In genomic region chr7:133088830-133089261, GRCm38 (mm10) we compare ENCODE assay signal across 10 mouse cellular contexts. TPM values are rescaled to one million over a fixed set of nuclear protein-coding genes. Genes with fewer than 3 reads are reported as not detected.
A peak's percentile ranks its signal among the peaks of the same experiment; 100 is the strongest.
DNase-seq lines count a peak whose midpoint lies in the region; ATAC-seq lines count a peak whose summit lies in the region.
"Had no signal": no experiment of that assay in that cellular context is flagged by ENCODE, and none has a peak within 500 bp of the region (broad histone marks: within the 10 kb centered on the region; RNA-seq: fewer than 3 reads in every experiment).

No protein-coding gene starts in this region.

- DNase-seq in midbrain, embryonic 10.5 days (ENCODE audit: low spot score), result no peak
- no peak for DNase-seq in midbrain, embryonic 11.5 days (ENCODE audit: low spot score, missing footprints)
- DNase-seq in fibroblast of lung, adult 2 months (ENCODE audit: low read depth), result peak; percentile 50
- peak; percentile 64 to 74 for DNase-seq in kidney, postnatal 4 days
- DNase-seq in right cerebral cortex, postnatal 36 days (ENCODE audit: low spot score in 2 of 2), result peak; percentile 47 to 52

- H3K9ac ChIP-seq in midbrain, embryonic 11.5 days (ENCODE audit: low read length), result no peak overlapping the region
- peak overlapping the region; percentile 46 for H3K9ac ChIP-seq in heart, embryonic 15.5 days
- H3K9ac ChIP-seq in lung, embryonic 15.5 days, result no peak overlapping the region
- H3K9ac ChIP-seq: liver, embryonic 14.5 days had no signal

- no peak overlapping the region for H3K4me2 ChIP-seq in midbrain, embryonic 11.5 days
- H3K4me2 ChIP-seq in heart, embryonic 15.5 days, result peak overlapping the region; percentile 51
- peak overlapping the region; percentile 43 for H3K4me2 ChIP-seq in lung, embryonic 15.5 days

- ATAC-seq in midbrain, embryonic 11.5 days (ENCODE audit: low FRiP score), result no peak
- ATAC-seq in heart, embryonic 15.5 days (replicated peaks; ENCODE audit: insufficient number of reproducible peaks, insufficient read depth, low FRiP score, low read depth), result peak; percentile 79
- ATAC-seq in lung, embryonic 15.5 days (ENCODE audit: borderline replicate concordance, extremely low read depth, low FRiP score, low TSS enrichment), result peak; percentile 78
- ATAC-seq in granulocyte monocyte progenitor cell, adult 5-6 weeks (replicated peaks; ENCODE audit: poor library complexity, severe bottlenecking), result no peak

- H3K27ac ChIP-seq in midbrain, embryonic 10.5 days (replicated peaks), result peak overlapping the region; percentile 61
- no peak overlapping the region; the same call in 1 of the 2 replicates for H3K27ac ChIP-seq in midbrain, embryonic 11.5 days (ENCODE audit: low read depth, low read length)
- peak overlapping the region; percentile 88 for H3K27ac ChIP-seq in heart, embryonic 15.5 days
- H3K27ac ChIP-seq in lung, embryonic 15.5 days, result peak overlapping the region; percentile 85
- H3K27ac ChIP-seq: liver, embryonic 14.5 days had no signal

- WGBS in midbrain, embryonic 10.5 days, result 81% methylated on average over 11 of the region's 11 CpGs
- WGBS in midbrain, embryonic 11.5 days, result 67% methylated on average over 11 of the region's 11 CpGs
- WGBS in heart, embryonic 15.5 days, result 10% methylated on average over 11 of the region's 11 CpGs
- 15% methylated on average over 11 of the region's 11 CpGs for WGBS in lung, embryonic 15.5 days

- peaks cover 18% of the 10 kb centered on the region for H3K36me3 ChIP-seq in midbrain, embryonic 10.5 days
- H3K36me3 ChIP-seq in midbrain, embryonic 11.5 days (ENCODE audit: control insufficient read depth, insufficient read depth, low read length), result no peaks in the 10 kb centered on the region; the same call in 1 of the 2 replicates
- no peaks in the 10 kb centered on the region for H3K36me3 ChIP-seq in heart, embryonic 15.5 days
- 0 out of 2 replicates have a peak, but pooled peaks cover 2% of the 10 kb centered on the region for H3K36me3 ChIP-seq in lung, embryonic 15.5 days

- H3K27me3 ChIP-seq in midbrain, embryonic 10.5 days (ENCODE audit: low read depth, poor library complexity, severe bottlenecking), result no peaks in the 10 kb centered on the region
- H3K27me3 ChIP-seq in midbrain, embryonic 11.5 days (ENCODE audit: control insufficient read depth, insufficient read depth, low read length), result no peaks in the 10 kb centered on the region
- H3K27me3 ChIP-seq in heart, embryonic 15.5 days, result no peaks in the 10 kb centered on the region
- H3K27me3 ChIP-seq in lung, embryonic 15.5 days, result no peaks in the 10 kb centered on the region

- no peaks in the 10 kb centered on the region for H3K9me3 ChIP-seq in midbrain, embryonic 10.5 days (replicated peaks)
- no peaks in the 10 kb centered on the region for H3K9me3 ChIP-seq in midbrain, embryonic 11.5 days (ENCODE audit: control insufficient read depth, low read length)
- no peaks in the 10 kb centered on the region for H3K9me3 ChIP-seq in heart, embryonic 15.5 days (replicated peaks)
- H3K9me3 ChIP-seq in lung, embryonic 15.5 days, result no peaks in the 10 kb centered on the region
- H3K9me3 ChIP-seq: G1E had no signal

- peaks cover 33% of the 10 kb centered on the region for H3K4me1 ChIP-seq in midbrain, embryonic 10.5 days
- H3K4me1 ChIP-seq in midbrain, embryonic 11.5 days (ENCODE audit: control insufficient read depth, insufficient read depth, low read length), result peaks cover 6% of the 10 kb centered on the region
- peaks cover 46% of the 10 kb centered on the region for H3K4me1 ChIP-seq in heart, embryonic 15.5 days (replicated peaks)
- H3K4me1 ChIP-seq in lung, embryonic 15.5 days, result peaks cover 36% of the 10 kb centered on the region

- no peak overlapping the region for H3K4me3 ChIP-seq in midbrain, embryonic 10.5 days
- H3K4me3 ChIP-seq in midbrain, embryonic 11.5 days (ENCODE audit: low read depth, low read length), result no peak overlapping the region
- H3K4me3 ChIP-seq in heart, embryonic 15.5 days, result peak overlapping the region; percentile 24
- peak overlapping the region; percentile 2; the same call in 1 of the 2 replicates for H3K4me3 ChIP-seq in lung, embryonic 15.5 days

RNA-seq across cellular contexts. Expression of gene Fgfr2, which starts 34.3 kb away (rescaled TPM):
- 97.0 and 99.3 TPM in 2 replicates for polyA plus RNA-seq in midbrain, embryonic 10.5 days (2016; fragmentation: Nextera tagmentation; extraction: Ambion mirVana)
- polyA plus RNA-seq in midbrain, embryonic 11.5 days (2014; fragmentation: Nextera tagmentation; extraction: Ambion mirVana), result 85.3 and 92.0 TPM in 2 replicates
- 17.2 and 32.2 TPM in 2 replicates for polyA plus RNA-seq in heart, embryonic 15.5 days (2015; fragmentation: Nextera tagmentation; extraction: Ambion mirVana)
- 149 and 160 TPM in 2 replicates for polyA plus RNA-seq in lung, embryonic 15.5 days (2015; fragmentation: Nextera tagmentation; extraction: Ambion mirVana)
- not detected in 2 replicates for total RNA-seq in granulocyte monocyte progenitor cell, adult 5-6 weeks (2014; fragmentation: Nextera tagmentation)
- not detected in 2 replicates for total RNA-seq in granulocyte monocyte progenitor cell, adult 5-6 weeks (2017)
- polyA plus RNA-seq: G1E had no signal

RNA-seq across cellular contexts. Expression of gene Ctbp2, which starts 35.3 kb away (rescaled TPM):
- 113 and 118 TPM in 2 replicates for polyA plus RNA-seq in midbrain, embryonic 10.5 days (2016; fragmentation: Nextera tagmentation; extraction: Ambion mirVana)
- 118 and 131 TPM in 2 replicates for polyA plus RNA-seq in midbrain, embryonic 11.5 days (2014; fragmentation: Nextera tagmentation; extraction: Ambion mirVana)
- polyA plus RNA-seq in heart, embryonic 15.5 days (2015; fragmentation: Nextera tagmentation; extraction: Ambion mirVana), result 40.8 and 48.8 TPM in 2 replicates
- polyA plus RNA-seq in lung, embryonic 15.5 days (2015; fragmentation: Nextera tagmentation; extraction: Ambion mirVana), result 91.6 and 94.8 TPM in 2 replicates
- total RNA-seq in granulocyte monocyte progenitor cell, adult 5-6 weeks (2014; fragmentation: Nextera tagmentation), result 55.5 and 58.1 TPM in 2 replicates
- 40.8 and 40.9 TPM in 2 replicates for total RNA-seq in granulocyte monocyte progenitor cell, adult 5-6 weeks (2017)

Comparison
In these comparisons a context has a peak if more than half of its experiments do, and no peak if none do; other contexts are left out.
1. DNase-seq: peak in fibroblast of lung, adult 2 months (single experiment), kidney, postnatal 4 days (2 of 2) and right cerebral cortex, postnatal 36 days (2 of 2); none in midbrain, embryonic 10.5 days (single experiment) and midbrain, embryonic 11.5 days (single experiment).
2. H3K4me3 ChIP-seq: peak in heart, embryonic 15.5 days (single experiment) and lung, embryonic 15.5 days (single experiment); none in midbrain, embryonic 10.5 days (single experiment) and midbrain, embryonic 11.5 days (single experiment).
3. ATAC-seq: peak in heart, embryonic 15.5 days (single experiment) and lung, embryonic 15.5 days (single experiment); none in midbrain, embryonic 11.5 days (single experiment) and granulocyte monocyte progenitor cell, adult 5-6 weeks (single experiment).